Mouse (Mus musculus): ENCODE results near the gene Gm6034. TPM values are rescaled to one million over a fixed set of nuclear protein-coding genes. Genes with fewer than 3 reads are reported as not detected.
A peak's percentile ranks its signal among the peaks of the same experiment; 100 is the strongest.
"Not testable (repeated sequence)": the region's sequence is repeated elsewhere in the genome, so short reads cannot be mapped to it uniquely, and the experiment has no call there.

Gm6034 gene
- total RNA-seq, 2 experiments from 2014 or later = not detected

DNA sequence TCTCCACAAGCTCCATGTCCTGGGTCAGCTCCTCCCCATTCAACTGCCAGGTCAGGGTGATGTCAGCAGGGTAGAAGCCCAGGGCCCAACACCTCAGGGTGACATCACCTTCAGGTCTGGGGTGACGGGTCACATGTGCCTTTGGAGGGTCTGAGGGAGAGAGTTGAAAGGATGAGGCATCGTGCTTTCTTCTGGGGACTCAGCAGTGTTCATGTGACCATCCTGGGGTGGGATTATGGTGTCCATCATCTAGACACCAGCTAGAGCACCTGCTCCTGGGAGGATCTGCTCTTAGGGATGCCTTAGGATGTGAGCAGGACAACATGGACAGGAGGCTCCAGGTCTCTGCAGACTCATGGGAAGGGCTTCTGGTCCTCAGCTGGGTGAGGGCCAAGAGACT lies 2.2 kb upstream of the Gm6034 start:
- DNase-seq (ENCODE audit: low spot score in 2 of 2); intact Hi-C loops (cut with DNase I): not testable (repeated sequence)

DNA sequence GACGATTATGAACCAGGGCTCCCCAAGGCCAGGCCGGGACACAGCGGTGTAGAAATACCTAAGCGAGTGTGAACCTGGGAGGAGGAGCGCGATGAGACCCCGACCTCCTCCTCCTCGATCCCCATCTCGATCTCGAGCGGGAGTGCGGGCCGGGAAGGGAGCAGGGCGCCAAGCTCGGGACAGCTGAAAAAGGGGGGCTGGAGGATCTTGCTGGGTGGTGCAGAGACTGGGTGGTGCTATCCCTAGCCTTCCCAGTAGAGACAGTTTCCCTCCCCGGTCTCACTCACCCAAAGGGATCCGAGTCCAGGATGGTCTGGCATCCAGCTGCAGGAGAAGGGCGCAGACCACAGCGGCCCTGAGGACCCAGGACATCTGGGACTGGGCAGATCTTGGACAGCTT lies 706 bp upstream of the Gm6034 start:
- DNase-seq (ENCODE audit: low spot score in 2 of 2); intact Hi-C loops (cut with DNase I): not testable (repeated sequence)

DNA sequence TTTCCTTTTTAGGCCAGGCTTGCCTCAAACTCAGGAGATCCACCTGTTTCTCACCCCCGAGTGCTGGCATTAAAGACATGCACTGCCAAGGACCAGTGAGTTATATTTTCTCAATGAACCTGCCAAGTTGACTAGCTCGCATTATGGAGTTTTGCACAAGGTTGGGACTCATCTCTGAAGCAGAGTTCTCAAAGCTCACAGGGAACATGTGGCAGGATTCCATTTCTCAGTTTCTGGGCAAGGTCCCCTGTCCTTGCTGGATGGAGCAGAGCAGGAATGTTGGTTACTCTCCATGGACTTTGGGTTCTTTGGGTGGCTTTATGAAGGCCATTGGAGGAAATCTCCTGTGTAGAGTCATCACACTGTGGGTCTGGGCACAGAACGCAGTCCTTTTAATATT lies 525 bp downstream of the Gm6034 start:
- intact Hi-C loops (cut with DNase I) = no loop called here
- no peak for DNase-seq (ENCODE audit: low spot score in 2 of 2)

DNA sequence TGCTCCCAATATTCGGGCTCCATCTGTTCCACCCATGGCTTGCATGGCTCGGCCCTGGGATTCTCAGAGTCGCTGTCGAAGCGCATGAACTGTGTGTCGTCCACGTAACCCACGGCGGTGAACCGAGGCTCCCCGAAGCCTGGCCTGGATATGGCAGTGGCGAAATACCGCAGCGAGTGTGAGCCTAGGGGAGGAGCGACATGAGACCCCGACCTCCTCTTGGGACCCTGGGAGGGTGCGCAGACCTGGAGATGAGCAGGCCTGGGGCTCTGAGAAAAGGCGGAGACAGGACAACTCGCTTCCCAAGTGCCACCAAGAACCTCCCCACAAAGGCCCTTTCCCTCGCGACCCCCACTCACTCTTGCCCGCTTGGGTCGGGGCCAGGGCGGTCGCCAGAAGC lies 15.2 kb downstream of the Gm6034 start:
- DNase-seq (ENCODE audit: low spot score in 2 of 2); intact Hi-C loops (cut with DNase I): not testable (repeated sequence)

DNA sequence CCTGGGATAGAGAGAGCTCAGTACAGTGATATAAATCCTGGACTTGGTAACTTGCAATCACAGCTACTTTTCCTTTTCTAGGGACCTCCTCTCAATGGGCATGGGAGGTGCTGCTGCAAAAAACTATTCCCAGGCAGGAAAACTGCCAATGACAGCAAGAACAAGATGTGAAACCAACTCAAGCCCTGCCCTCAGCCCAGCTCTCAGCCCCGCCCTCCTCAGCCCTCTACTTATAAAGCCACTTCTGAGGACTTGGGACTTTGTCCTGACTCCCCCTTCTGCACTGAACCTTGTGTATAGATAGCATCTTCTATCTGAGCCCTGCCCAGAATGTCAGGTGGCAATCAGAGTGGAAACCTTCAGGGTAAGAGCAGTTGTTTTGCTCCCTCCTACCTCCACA lies 15.6 kb downstream of the Gm6034 start, which contains the start of gene Gm11127:
Gene Gm11127 (minus strand): TSS at position 10 of the 400 bp plus-strand sequence.
- intact Hi-C loops (cut with DNase I); DNase-seq (ENCODE audit: low spot score in 2 of 2): not testable (repeated sequence)

DNA sequence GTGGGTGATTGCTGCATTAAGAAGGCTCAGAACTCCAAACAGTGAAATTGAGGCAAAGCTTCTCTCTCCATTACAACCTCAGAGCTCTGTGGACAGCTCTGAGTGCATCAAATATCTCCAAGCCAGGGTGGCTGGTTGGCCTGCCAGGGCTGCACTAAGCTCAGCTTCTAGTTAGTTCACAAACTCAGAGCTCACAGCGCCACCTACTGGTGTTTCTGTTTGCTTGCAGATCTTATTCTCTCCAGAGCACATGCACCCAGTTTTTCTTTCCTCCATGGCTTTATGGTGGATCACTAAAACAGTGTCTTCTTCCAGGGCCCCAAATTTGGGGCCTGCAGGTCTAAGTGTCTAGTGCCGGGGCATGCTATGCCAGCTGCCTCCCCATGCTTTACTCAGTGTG lies 18.1 kb downstream of the Gm6034 start:
- peak; percentile 93 for DNase-seq (ENCODE audit: low spot score in 2 of 2)
- intact Hi-C loops (cut with DNase I) = loop anchor here (10.0 kb wide), 2 partner anchors 74 to 134 kb away; partner anchors contain the start of gene H2-T3

DNA sequence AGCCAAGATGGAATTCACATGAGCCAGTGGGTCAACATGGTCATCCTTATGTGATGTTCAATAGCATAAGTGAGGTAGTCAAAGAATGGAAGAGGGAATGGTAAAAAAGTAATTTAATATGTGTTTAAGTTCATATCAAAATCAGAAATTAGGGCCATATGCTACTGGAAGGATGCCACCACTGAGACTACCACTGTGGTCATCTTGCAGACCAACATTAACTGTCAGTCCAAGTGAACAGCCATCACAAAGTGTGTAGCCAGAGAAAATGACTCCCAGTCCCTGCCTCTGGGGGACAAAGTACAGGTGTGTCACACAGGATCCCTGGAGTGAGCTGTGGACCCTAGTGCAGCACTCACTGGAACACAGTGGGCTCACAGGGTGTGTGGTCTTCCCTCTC lies 39.1 kb downstream of the Gm6034 start:
- intact Hi-C loops (cut with DNase I); DNase-seq (ENCODE audit: low spot score in 2 of 2): not testable (repeated sequence)

DNA sequence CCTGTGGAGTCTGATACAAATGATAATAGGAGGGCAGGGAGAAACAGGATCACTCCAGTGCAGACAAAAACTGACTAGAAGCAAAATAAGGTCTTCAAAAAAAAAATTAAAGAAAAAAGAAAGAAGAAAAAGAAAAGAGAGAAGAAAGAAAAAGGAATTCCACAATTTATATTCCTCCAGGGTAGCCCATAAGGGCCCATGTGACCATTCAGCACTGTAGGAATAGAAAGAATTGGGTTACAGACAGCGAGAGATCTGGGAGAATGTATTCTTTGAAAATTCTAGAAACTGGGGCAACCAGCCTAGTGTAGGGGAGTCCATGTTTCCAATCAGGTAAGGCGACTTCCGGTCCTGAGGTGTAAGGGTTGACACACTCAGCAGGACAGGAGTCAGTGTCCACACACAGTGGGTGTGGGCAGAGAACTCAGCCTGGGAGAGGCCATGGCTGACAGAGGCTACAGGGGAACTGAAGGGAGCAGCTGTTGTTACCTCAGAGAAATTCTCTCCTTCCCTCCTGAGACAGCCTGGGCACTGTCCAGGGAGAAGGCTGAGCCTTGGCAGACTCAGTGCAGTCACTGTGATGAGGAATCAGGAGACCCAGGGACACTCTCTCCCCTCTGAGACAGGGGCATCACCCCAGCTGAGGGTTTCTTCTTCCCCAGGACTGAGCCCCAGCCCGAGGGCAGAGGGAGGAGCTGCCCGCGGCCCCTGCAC lies 39.9 kb downstream of the Gm6034 start:
- intact Hi-C loops (cut with DNase I); DNase-seq (ENCODE audit: low spot score in 2 of 2): not testable (repeated sequence)

DNA sequence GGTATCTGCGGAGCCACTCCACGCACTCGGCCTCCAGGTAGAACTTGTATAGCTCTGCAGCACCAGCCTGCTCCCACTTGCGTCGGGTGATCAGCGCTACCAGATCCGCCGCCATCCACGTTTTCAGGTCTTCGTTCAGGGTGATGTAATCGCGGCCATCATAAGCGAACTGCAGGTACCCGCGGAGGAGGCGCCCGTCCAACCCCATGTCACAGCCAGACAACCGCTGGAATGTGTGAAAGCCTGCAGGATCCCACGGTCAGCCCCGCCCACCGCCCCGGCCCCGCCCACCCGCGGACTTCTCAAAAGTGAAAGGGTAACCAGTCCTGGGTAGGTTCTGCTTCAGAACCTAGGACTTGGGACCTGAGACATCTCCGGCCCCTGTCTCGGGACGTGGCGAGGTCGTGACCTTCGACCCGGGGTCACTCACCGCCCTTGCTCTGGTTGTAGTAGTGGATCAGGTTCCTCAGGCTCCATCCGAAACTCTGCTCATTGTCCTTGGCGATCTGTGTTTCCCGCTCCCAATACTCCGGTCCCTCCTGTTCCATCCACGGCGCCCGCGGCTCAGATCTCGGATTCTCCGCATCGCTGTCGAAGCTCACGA lies 40.6 kb downstream of the Gm6034 start:
- intact Hi-C loops (cut with DNase I) = no loop called here
- DNase-seq (ENCODE audit: low spot score in 2 of 2) = no peak

DNA sequence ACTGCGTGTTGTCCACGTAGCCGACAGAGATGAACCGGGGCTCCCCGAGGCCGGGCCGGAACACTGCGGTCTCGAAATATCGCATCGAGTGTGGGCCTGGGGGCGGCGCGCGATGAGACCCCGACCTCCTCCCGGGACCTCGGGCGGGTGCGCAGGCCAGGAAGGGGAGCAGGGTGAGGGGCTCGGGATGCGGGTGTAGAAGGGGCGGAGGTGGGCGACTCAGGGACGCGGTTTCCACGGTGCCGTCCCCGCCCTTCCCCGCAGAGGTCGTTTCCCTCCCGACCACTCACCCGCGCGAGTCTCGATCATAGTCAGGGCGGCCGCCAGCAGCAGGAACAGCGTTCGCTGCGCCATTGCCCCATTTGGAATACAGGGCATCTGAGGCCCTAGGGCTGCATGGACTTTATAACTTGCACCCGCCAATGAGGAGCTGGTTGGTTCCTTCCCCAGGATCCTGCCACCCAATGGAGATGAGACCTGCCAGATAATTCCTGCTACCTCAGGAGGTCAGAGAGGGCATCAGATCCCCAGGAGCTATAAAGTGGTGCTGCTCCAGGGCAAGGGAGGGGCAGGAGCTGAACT lies 41.2 kb downstream of the Gm6034 start:
- intact Hi-C loops (cut with DNase I) = no loop called here
- no peak for DNase-seq (ENCODE audit: low spot score in 2 of 2)

DNA sequence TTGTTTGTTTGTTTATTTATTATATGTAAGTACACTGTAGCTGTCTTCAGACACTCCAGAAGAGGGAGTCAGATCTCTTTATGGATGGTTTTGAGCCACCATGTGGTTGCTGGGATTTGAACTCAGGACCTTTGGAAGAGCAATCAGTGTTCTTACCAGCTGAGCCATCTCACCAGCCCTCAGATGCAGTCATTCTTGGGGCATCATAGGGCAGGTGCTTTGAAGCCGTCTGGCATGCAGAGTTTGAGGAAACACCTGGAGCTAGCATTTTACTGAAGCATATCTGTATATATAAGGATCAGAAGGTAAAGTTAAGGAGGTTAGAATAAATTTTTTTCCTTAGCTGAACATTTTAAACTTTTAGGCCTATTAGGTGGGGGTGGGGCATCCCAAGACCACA lies 43.2 kb downstream of the Gm6034 start:
- DNase-seq (ENCODE audit: low spot score in 2 of 2); intact Hi-C loops (cut with DNase I): not testable (repeated sequence)

DNA sequence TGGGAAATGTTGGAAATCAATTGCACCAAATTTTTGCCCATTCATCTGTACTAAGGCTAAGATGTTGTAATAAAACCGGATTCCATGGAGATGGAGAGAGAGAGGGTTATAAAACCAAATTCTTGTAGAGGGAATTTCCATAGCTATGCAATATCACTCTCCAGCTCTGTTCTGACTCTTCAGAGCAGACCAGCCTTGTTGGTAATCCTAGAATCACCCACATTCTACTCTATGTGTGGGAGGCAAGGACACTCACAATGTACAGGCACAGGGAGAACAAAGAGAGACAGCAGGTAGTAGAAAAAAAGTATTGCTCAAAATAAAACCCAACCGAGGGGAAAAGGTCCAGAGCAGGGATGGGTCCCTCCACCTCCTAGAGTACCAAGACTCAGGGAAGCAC lies 49.2 kb downstream of the Gm6034 start:
- intact Hi-C loops (cut with DNase I); DNase-seq (ENCODE audit: low spot score in 2 of 2): not testable (repeated sequence)

DNA sequence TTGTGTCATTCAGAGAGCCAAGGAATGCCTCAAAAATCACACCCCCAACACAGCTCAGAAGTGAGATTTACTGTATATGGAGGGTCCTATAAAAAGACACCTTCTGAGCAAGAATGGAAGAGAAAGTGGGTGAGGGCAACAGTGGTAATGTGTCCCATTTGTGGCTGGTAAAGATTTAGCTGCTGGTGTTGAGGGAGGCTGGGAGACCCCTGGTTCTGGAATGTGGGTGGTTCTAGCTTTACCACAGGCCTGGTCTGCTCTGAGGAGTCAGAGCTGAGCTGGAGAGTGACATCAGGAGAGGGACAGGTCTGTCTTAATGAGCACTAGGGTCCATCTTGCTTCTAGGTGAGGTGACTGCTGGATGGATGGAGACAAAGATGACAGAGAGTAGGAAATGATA lies 49.8 kb downstream of the Gm6034 start:
- DNase-seq (ENCODE audit: low spot score in 2 of 2); intact Hi-C loops (cut with DNase I): not testable (repeated sequence)

DNA sequence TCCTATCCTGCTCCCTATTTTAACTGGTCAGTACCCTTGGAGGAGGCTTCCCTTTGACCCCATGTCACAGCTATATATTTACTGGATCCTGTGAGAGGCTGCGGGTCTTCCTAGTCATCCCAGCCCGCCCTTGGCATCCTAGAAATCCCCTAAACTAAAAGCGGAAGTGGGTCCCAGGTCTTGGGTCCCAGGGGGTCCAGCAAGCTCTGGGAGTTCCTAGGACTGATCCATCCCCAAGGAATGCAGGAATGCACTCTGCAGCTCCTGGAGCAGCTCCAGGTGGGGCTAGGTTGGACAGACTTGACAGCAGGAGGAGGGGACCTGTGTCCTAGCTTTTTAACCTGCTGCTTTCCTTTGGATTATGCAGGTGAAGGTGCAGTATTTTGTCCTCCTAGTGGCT lies 51.2 kb downstream of the Gm6034 start:
- intact Hi-C loops (cut with DNase I) = no loop called here
- DNase-seq (ENCODE audit: low spot score in 2 of 2) = no peak

DNA sequence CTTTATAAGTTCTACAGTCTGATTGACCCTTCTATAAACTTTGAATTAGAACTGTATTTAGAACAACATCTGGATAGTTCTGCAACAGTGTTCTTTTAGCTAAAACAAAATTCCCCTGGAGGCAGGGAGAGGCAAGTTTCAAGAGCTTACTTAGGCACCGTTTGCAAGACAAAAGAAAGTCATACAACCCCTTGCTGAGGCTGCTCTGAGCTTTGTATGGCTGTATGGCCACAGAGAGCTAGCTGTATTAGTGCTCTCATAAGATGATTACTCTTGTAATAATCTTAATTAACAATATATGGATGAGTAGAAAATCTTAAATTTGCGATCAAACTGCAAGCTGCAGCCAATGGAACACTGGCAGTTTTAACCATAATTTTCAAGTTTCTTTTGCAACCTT lies 56.8 kb downstream of the Gm6034 start:
- DNase-seq (ENCODE audit: low spot score in 2 of 2); intact Hi-C loops (cut with DNase I): not testable (repeated sequence)

DNA sequence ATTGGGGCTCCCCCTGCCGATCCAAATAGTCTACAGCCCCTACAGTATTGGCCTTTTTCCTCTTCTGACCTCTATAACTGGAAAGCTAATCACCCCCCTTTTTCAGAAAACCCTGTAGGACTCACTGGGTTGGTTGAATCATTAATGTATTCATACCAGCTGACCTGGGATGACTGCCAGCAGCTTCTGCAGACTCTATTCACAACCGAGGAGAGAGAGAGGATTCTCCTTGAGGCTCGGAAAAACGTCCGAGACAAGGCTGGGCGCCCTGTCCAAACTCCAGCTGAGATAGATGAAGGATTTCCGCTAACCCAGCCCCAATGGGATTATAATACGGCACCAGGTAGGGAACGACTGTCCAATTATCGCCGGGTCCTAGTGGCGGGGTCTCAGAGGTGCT lies 59.3 kb downstream of the Gm6034 start:
- intact Hi-C loops (cut with DNase I); DNase-seq (ENCODE audit: low spot score in 2 of 2): not testable (repeated sequence)

Other genes with a start within 250 kb of the Gm6034 start
- 1 to 10 TPM; 5.4 to 5.7 TPM for gene Ier3, start 221.3 kb upstream of the Gm6034 start, total RNA-seq (2021)
- gene Flot1, start 219.7 kb upstream of the Gm6034 start, total RNA-seq (2021) = 100 to 1,000 TPM; 153 to 168 TPM
- 100 to 1,000 TPM; 771 to 797 TPM for gene Tubb5, start 204.7 kb upstream of the Gm6034 start, total RNA-seq (2021)
- 10 to 100 TPM; 10.7 to 14.6 TPM for gene Mdc1, start 201.4 kb upstream of the Gm6034 start, total RNA-seq (2021)
- 1 to 10 TPM; 5.1 TPM for gene Nrm, start 181.6 kb upstream of the Gm6034 start, total RNA-seq (2021)
- gene Ppp1r18, start 177.4 kb upstream of the Gm6034 start, total RNA-seq (2021) = 10 to 100 TPM; 12.8 to 14.1 TPM
- gene Dhx16, start 163.1 kb upstream of the Gm6034 start, total RNA-seq (2021) = 10 to 100 TPM; 30.1 to 32.1 TPM
- 10 to 100 TPM; 65.2 to 66.9 TPM for gene 2310061I04Rik, start 145.5 kb upstream of the Gm6034 start, total RNA-seq (2021)
- 10 to 100 TPM; 64.6 to 69.9 TPM for gene Atat1, start 132.9 kb upstream of the Gm6034 start, total RNA-seq (2021)
- gene Mrps18b, start 126.6 kb upstream of the Gm6034 start, total RNA-seq (2021) = 10 to 100 TPM; 40.0 to 41.7 TPM
- 10 to 100 TPM; 62.1 to 68.3 TPM for gene Ppp1r10, start 126.5 kb upstream of the Gm6034 start, total RNA-seq (2021)
- gene Abcf1, start 73.2 kb upstream of the Gm6034 start, total RNA-seq (2021) = 10 to 100 TPM; 77.1 to 77.8 TPM
- gene Gnl1, start 63.1 kb upstream of the Gm6034 start, total RNA-seq (2021) = 100 to 1,000 TPM; 146 to 148 TPM
- gene Prr3, start 62.7 kb upstream of the Gm6034 start, total RNA-seq (2021) = 10 to 100 TPM; 57.4 to 57.6 TPM
- 1 to 10 TPM; 1.0 to 1.1 TPM for gene H2-T24, start 22.4 kb upstream of the Gm6034 start, total RNA-seq (2021)
- 1 to 10 TPM; 3.8 to 4.6 TPM for gene H2-T23, start 10.1 kb upstream of the Gm6034 start, total RNA-seq (2021)
- 1 to 10 TPM; 4.3 to 6.7 TPM for gene H2-T22, start 214 bp upstream of the Gm6034 start, total RNA-seq (2021)
- under 1 TPM; 0.55 to 0.57 TPM for gene Gm11127, start 15.4 kb downstream of the Gm6034 start, total RNA-seq (2021)
- gene Gm19684, start 78.7 kb downstream of the Gm6034 start, total RNA-seq (2021) = not detected
- gene Gm7030, start 86.5 kb downstream of the Gm6034 start, total RNA-seq (2021) = not detected
- gene Gm8909, start 125.6 kb downstream of the Gm6034 start, total RNA-seq (2021) = not detected
- not detected for gene H2-T3, start 147.3 kb downstream of the Gm6034 start, total RNA-seq (2021)
- gene Rpp21, start 215.1 kb downstream of the Gm6034 start, total RNA-seq (2021) = 10 to 100 TPM; 43.5 to 51.3 TPM
- gene Trim39, start 229.3 kb downstream of the Gm6034 start, total RNA-seq (2021) = 10 to 100 TPM; 20.0 to 20.2 TPM
- not detected for gene H2-M10.2, start 243.5 kb downstream of the Gm6034 start, total RNA-seq (2021)